In genomic region chr7:145114660-145115059, GRCm38 (mm10) we compare ENCODE assay signal across 8 mouse cellular contexts.
DNase-seq lines count a peak whose midpoint lies in the region; ATAC-seq lines count a peak whose summit lies in the region.

No protein-coding gene starts in this region.

- H3K27me3 ChIP-seq in midbrain, embryonic 14.5 days (ENCODE audit: control insufficient read depth, insufficient read depth, low read length): no peaks in the 10 kb centered on the region

- WGBS in midbrain, embryonic 14.5 days: 82% methylated on average over 2 of the region's 2 CpGs

- no peak overlapping the region for H3K4me2 ChIP-seq in midbrain, embryonic 14.5 days (ENCODE audit: low read length)

- H3K36me3 ChIP-seq in midbrain, embryonic 14.5 days (ENCODE audit: control insufficient read depth, insufficient read depth, low read length): no peaks in the 10 kb centered on the region

- H3K4me3 ChIP-seq in midbrain, embryonic 14.5 days (replicated peaks; ENCODE audit: low read depth, low read length): no peak overlapping the region

- H3K4me1 ChIP-seq in midbrain, embryonic 14.5 days (ENCODE audit: control insufficient read depth, insufficient read depth, low read length): 0 out of 2 replicates have a peak, but pooled peaks cover 3% of the 10 kb centered on the region

- H3K9ac ChIP-seq in midbrain, embryonic 14.5 days (replicated peaks; ENCODE audit: low read length): no peak overlapping the region

- no peak overlapping the region for H3K27ac ChIP-seq in midbrain, embryonic 14.5 days (replicated peaks; ENCODE audit: low read depth, low read length)

- intact Hi-C loops in heart, postnatal 25 days (cut with DNase I): loop anchor here (5.0 kb wide), 2 partner anchors 83 to 128 kb away; no protein-coding TSS in a partner anchor

- DNase-seq in heart, adult 11 months: peak; percentile 95
- DNase-seq in heart, postnatal 25 days (ENCODE audit: low spot score): no peak
- peak; percentile 69 for DNase-seq in 3T3-L1 (ENCODE audit: low read depth, low spot score)
- peak; percentile 63 for DNase-seq in adrenal gland, adult 2 months
- peak; percentile 75 for DNase-seq in kidney, postnatal 10 days
- DNase-seq in thymus, postnatal 0 days (ENCODE audit: low spot score): peak; percentile 46
- DNase-seq in urinary bladder, postnatal 10 days (ENCODE audit: low spot score): no peak
- DNase-seq in midbrain, embryonic 14.5 days: no peak

- no peaks in the 10 kb centered on the region for H3K9me3 ChIP-seq in midbrain, embryonic 14.5 days (ENCODE audit: control insufficient read depth, low read length)

- no peak for ATAC-seq in midbrain, embryonic 14.5 days (ENCODE audit: low FRiP score, low TSS enrichment)

Comparison
In these comparisons a context has a peak if more than half of its experiments do, and no peak if none do; other contexts are left out.
1. DNase-seq: peak in heart, adult 11 months (single experiment), 3T3-L1 (single experiment), adrenal gland, adult 2 months (single experiment), kidney, postnatal 10 days (single experiment) and thymus, postnatal 0 days (single experiment); none in heart, postnatal 25 days (single experiment), urinary bladder, postnatal 10 days (single experiment) and midbrain, embryonic 14.5 days (single experiment).